Mouse (Mus musculus) heart, adult 2 months (tissue): Measurements from ENCODE around the gene Rtp3.

Source experiments
- CTCF ChIP-seq: fragments of 200-600 bp; IDR thresholded peaks from 2 replicates; pipeline ENCODE4 v1.8.1; 2022; ENCODE audit warnings: antibody characterized with exemption, mild to moderate bottlenecking, moderate library complexity
- EP300 ChIP-seq: fragments of 200-500 bp; IDR thresholded peaks from 2 replicates; pipeline ENCODE4 v1.6.1; 2011; ENCODE audit warnings: low read depth, low read length, control low read depth; ENCODE audit not compliant: insufficient read depth
- POLR2A ChIP-seq: fragments of 200-500 bp; IDR thresholded peaks from 2 replicates; pipeline ENCODE4 v1.6.1; 2011; ENCODE audit warnings: mild to moderate bottlenecking, low read depth, low read length, control low read depth; ENCODE audit not compliant: insufficient read depth

DNA sequence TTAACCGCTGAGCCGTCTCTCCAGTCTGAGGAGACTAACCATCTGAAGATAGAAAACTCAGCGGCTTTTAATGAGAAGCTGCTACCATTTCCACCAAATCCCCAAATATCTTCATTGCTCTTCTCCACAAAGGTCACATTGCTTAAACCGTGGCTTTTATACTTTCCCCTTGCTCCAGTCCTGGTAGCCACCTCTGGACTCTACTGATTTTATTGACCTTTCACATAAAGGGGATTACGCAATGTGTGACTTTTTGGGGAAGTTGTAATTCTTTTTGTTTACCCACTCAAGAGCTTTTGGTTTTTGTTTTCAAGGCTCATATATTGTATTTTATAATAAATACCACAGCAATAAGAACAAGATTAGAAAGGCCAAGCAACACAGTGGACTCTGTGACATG, 4.8 kb downstream of the Rtp3 start:
- TF ChIP-seq CTCF (no peak), EP300 (no peak), POLR2A (no peak)
